Mouse (Mus musculus) C2C12 (cell line): ENCODE measurements around the gene 9930021J03Rik.

ENCODE experiments used
- CEBPB ChIP-seq: IDR thresholded peaks from one replicate; pipeline ENCODE4 v1.6.1; 2011; ENCODE audit warnings: low read depth, mild to moderate bottlenecking, control low read depth, moderate library complexity
- CTCF ChIP-seq: IDR thresholded peaks from one replicate; pipeline ENCODE4 v1.5.1; 2011; ENCODE audit not compliant: control insufficient read depth, insufficient read depth, insufficient read length
- MAX ChIP-seq: IDR thresholded peaks from one replicate; pipeline ENCODE4 v1.6.1; 2011; ENCODE audit warnings: mild to moderate bottlenecking, control low read depth
- MYOD1 ChIP-seq: IDR thresholded peaks from one replicate; pipeline ENCODE4 v1.6.1; 2011; ENCODE audit warnings: low read depth; ENCODE audit not compliant: control insufficient read depth, insufficient read length
- USF1 ChIP-seq: IDR thresholded peaks from one replicate; pipeline ENCODE4 v1.6.1; 2011; ENCODE audit warnings: low read depth, mild to moderate bottlenecking, control low read depth, moderate library complexity

- TF ChIP-seq CTCF (no peak), USF1 (no peak), MAX (no peak), CEBPB (no peak), MYOD1 (no peak)
These were observed 1.8 kb downstream of the 9930021J03Rik start for GRCm38 (mm10) chr19:29803946-29804345.
